Mouse (Mus musculus) midbrain, embryonic 16.5 days (tissue): ENCODE data around the gene Fgfr2. TPM values are rescaled to one million over a fixed set of nuclear protein-coding genes. Genes with fewer than 3 reads are reported as not detected.
A peak's percentile ranks its signal among the peaks of the same experiment; 100 is the strongest.

Source experiments
- ATAC-seq: fragments of 200-750 bp; cut with Nextera tagmentation; 2 replicates; pipeline ENCODE4 v1.8.0; 2017; ENCODE audit warnings: moderate TSS enrichment
- H3K27ac ChIP-seq: fragments of 300-500 bp; sonication (generic); 2 replicates; pipeline ENCODE4 v1.5.1; 2014; ENCODE audit warnings: mild to moderate bottlenecking, low read length, mixed read lengths
- H3K27me3 ChIP-seq: fragments of 300-500 bp; sonication (generic); 2 replicates; pipeline ENCODE4 v1.6.1; 2014; ENCODE audit warnings: low read depth, low read length, mixed read lengths; ENCODE audit not compliant: control insufficient read depth, insufficient read depth
- H3K36me3 ChIP-seq: fragments of 300-500 bp; sonication (generic); 2 replicates; pipeline ENCODE4 v1.6.1; 2014; ENCODE audit warnings: mild to moderate bottlenecking, low read length, moderate library complexity, mixed read lengths; ENCODE audit not compliant: control insufficient read depth, insufficient read depth
- H3K4me1 ChIP-seq: fragments of 300-500 bp; sonication (generic); 2 replicates; pipeline ENCODE4 v1.6.1; 2014; ENCODE audit warnings: mild to moderate bottlenecking, low read length, mixed read lengths; ENCODE audit not compliant: control insufficient read depth, insufficient read depth
- H3K4me2 ChIP-seq: fragments of 300-500 bp; sonication (generic); 2 replicates; pipeline ENCODE4 v1.6.1; 2014; ENCODE audit warnings: mild to moderate bottlenecking, low read length, mixed read lengths
- H3K4me3 ChIP-seq: fragments of 300-500 bp; sonication (generic); 2 replicates; pipeline ENCODE4 v1.5.1; 2014; ENCODE audit warnings: low read depth, mild to moderate bottlenecking, low read length, moderate library complexity, mixed read lengths
- H3K9ac ChIP-seq: fragments of 300-500 bp; sonication (generic); 2 replicates; pipeline ENCODE4 v1.6.1; 2014; ENCODE audit warnings: low read depth, low read length, mixed read lengths
- H3K9me3 ChIP-seq: fragments of 300-500 bp; sonication (generic); replicated peaks from 2 replicates; pipeline ENCODE4 v1.6.1; 2014; ENCODE audit warnings: mild to moderate bottlenecking, low read length, mixed read lengths; ENCODE audit not compliant: control insufficient read depth, poor library complexity, severe bottlenecking
- WGBS: fragments of 180-500 bp; shearing (Covaris S2); extraction: QIAGEN DNeasy Blood & Tissue Kit; methylation state at CpG from one replicate; pipeline ENCODE4 v1.1.7; 2014; 5-methylcytosine and 5-hydroxymethylcytosine counted together
- polyA plus RNA-seq: library from polyadenylated mRNA; unstranded; fragments of >200 nt; fragmentation: Nextera tagmentation; extraction: Ambion mirVana; gene quantifications from 2 replicates; pipeline ENCODE4 v1.2.1, GENCODE M21; 2015

Fgfr2 gene
- polyA plus RNA-seq, 1 experiment from 2014 or later = 23.8 TPM

- Histone ChIP-seq H3K36me3 (no peaks in the 10 kb centered on the region), H3K9ac (no peak overlapping the region), H3K4me3 (no peak overlapping the region), H3K9me3 (no peaks in the 10 kb centered on the region), H3K4me2 (no peak overlapping the region), H3K27ac (no peak overlapping the region), H3K27me3 (no peaks in the 10 kb centered on the region; the same call in 1 of the 2 replicates), H3K4me1 (peaks cover 5% of the 10 kb centered on the region; the same call in 1 of the 2 replicates)
- ATAC-seq = no peak
- 72% methylated on average over 6 of the region's 6 CpGs for WGBS
Measured at GRCm38 (mm10) chr7:132487361-132487760, 635.8 kb downstream of the Fgfr2 start.

- no peak for ATAC-seq
- Histone ChIP-seq H3K9me3 (no peaks in the 10 kb centered on the region), H3K4me2 (no peak overlapping the region), H3K36me3 (no peaks in the 10 kb centered on the region), H3K9ac (no peak overlapping the region), H3K27ac (no peak overlapping the region), H3K4me3 (no peak overlapping the region), H3K27me3 (no peaks in the 10 kb centered on the region; the same call in 1 of the 2 replicates), H3K4me1 (peaks cover 5% of the 10 kb centered on the region; the same call in 1 of the 2 replicates)
- WGBS = 87% methylated on average over 9 of the region's 9 CpGs
Measured at GRCm38 (mm10) chr7:132486403-132487178, 636.6 kb downstream of the Fgfr2 start.

GRCm38 (mm10) chr7:132484424-132484823 is 638.7 kb downstream of the Fgfr2 start:
- H3K27me3 ChIP-seq = no peaks in the 10 kb centered on the region; the same call in 1 of the 2 replicates
- no peak for ATAC-seq

GRCm38 (mm10) chr7:132480696-132481306 is 642.3 kb downstream of the Fgfr2 start:
- Histone ChIP-seq H3K4me3 (no peak overlapping the region), H3K9ac (no peak overlapping the region), H3K4me1 (peaks cover 3% of the 10 kb centered on the region; the same call in 1 of the 2 replicates), H3K36me3 (no peaks in the 10 kb centered on the region), H3K27me3 (no peaks in the 10 kb centered on the region), H3K4me2 (no peak overlapping the region), H3K9me3 (no peaks in the 10 kb centered on the region), H3K27ac (no peak overlapping the region)
- 69% methylated on average over 4 of the region's 4 CpGs for WGBS
- ATAC-seq = no peak

More at GRCm38 (mm10) chr7:132484424-132484823, 638.7 kb downstream of the Fgfr2 start:
- Histone ChIP-seq H3K36me3 (no peaks in the 10 kb centered on the region), H3K27ac (no peak overlapping the region), H3K4me1 (no peaks in the 10 kb centered on the region), H3K9me3 (no peaks in the 10 kb centered on the region), H3K4me3 (no peak overlapping the region), H3K4me2 (no peak overlapping the region), H3K9ac (no peak overlapping the region)
- WGBS = 81% methylated on average over 5 of the region's 5 CpGs

- H3K4me2 ChIP-seq = no peak overlapping the region
- peak; percentile 67 for ATAC-seq
- no peak overlapping the region for H3K4me3 ChIP-seq
- WGBS = 38% methylated on average over 9 of the region's 9 CpGs
- peaks cover 3% of the 10 kb centered on the region; the same call in 1 of the 2 replicates for H3K4me1 ChIP-seq
- H3K27ac ChIP-seq = peak overlapping the region; percentile 66
- H3K27me3 ChIP-seq = no peaks in the 10 kb centered on the region
- H3K36me3 ChIP-seq = no peaks in the 10 kb centered on the region
- H3K9me3 ChIP-seq = no peaks in the 10 kb centered on the region
- no peak overlapping the region for H3K9ac ChIP-seq
Measured at GRCm38 (mm10) chr7:132478295-132478809, 644.8 kb downstream of the Fgfr2 start.

- peaks cover 3% of the 10 kb centered on the region; the same call in 1 of the 2 replicates for H3K4me1 ChIP-seq
- 53% methylated on average over 3 of the region's 3 CpGs for WGBS
- ATAC-seq = no peak
- peak overlapping the region; percentile 38 for H3K27ac ChIP-seq
- no peak overlapping the region for H3K4me3 ChIP-seq
- no peak overlapping the region for H3K9ac ChIP-seq
- no peaks in the 10 kb centered on the region for H3K9me3 ChIP-seq
- no peaks in the 10 kb centered on the region for H3K27me3 ChIP-seq
- no peak overlapping the region for H3K4me2 ChIP-seq
- H3K36me3 ChIP-seq = no peaks in the 10 kb centered on the region
Measured at GRCm38 (mm10) chr7:132477753-132478152, 645.4 kb downstream of the Fgfr2 start.

- Histone ChIP-seq H3K9ac (no peak overlapping the region), H3K27ac (no peak overlapping the region), H3K9me3 (no peaks in the 10 kb centered on the region), H3K27me3 (no peaks in the 10 kb centered on the region), H3K36me3 (no peaks in the 10 kb centered on the region), H3K4me3 (no peak overlapping the region), H3K4me1 (peaks cover 3% of the 10 kb centered on the region; the same call in 1 of the 2 replicates), H3K4me2 (no peak overlapping the region)
- no peak for ATAC-seq
- 89% methylated on average over 2 of the region's 2 CpGs for WGBS
Measured at GRCm38 (mm10) chr7:132476491-132476890, 646.7 kb downstream of the Fgfr2 start.

GRCm38 (mm10) chr7:132475069-132475468 is 648.1 kb downstream of the Fgfr2 start:
- H3K27ac ChIP-seq = no peak overlapping the region

GRCm38 (mm10) chr7:132471327-132471726 is 651.8 kb downstream of the Fgfr2 start:
- H3K27ac ChIP-seq = no peak overlapping the region
- no peaks in the 10 kb centered on the region for H3K9me3 ChIP-seq
- ATAC-seq = no peak
- 56% methylated on average over 3 of the region's 3 CpGs for WGBS
- H3K4me1 ChIP-seq = no peaks in the 10 kb centered on the region
- H3K27me3 ChIP-seq = no peaks in the 10 kb centered on the region
- no peak overlapping the region for H3K4me3 ChIP-seq
- H3K36me3 ChIP-seq = no peaks in the 10 kb centered on the region
- no peak overlapping the region for H3K4me2 ChIP-seq
- no peak overlapping the region for H3K9ac ChIP-seq

More at GRCm38 (mm10) chr7:132475069-132475468, 648.1 kb downstream of the Fgfr2 start:
- 31% methylated on average over 5 of the region's 5 CpGs for WGBS
- no peak overlapping the region for H3K4me2 ChIP-seq
- H3K9ac ChIP-seq = no peak overlapping the region
- no peak overlapping the region for H3K4me3 ChIP-seq
- ATAC-seq = no peak
- no peaks in the 10 kb centered on the region for H3K36me3 ChIP-seq
- H3K9me3 ChIP-seq = no peaks in the 10 kb centered on the region
- H3K4me1 ChIP-seq = peaks cover 3% of the 10 kb centered on the region; the same call in 1 of the 2 replicates
- no peaks in the 10 kb centered on the region for H3K27me3 ChIP-seq
